Mouse (Mus musculus) thymus, adult 2 months (tissue): ENCODE measurements around the gene Terf2. TPM values are rescaled to one million over a fixed set of nuclear protein-coding genes. Genes with fewer than 3 reads are reported as not detected.
A peak's percentile ranks its signal among the peaks of the same experiment; 100 is the strongest.

Experiments used
- DNase-seq: peaks from one replicate; pipeline ENCODE4 v3.0.0; 2021
- H3K27ac ChIP-seq: fragments of 200-500 bp; 2 replicates; pipeline ENCODE4 v1.5.1; 2012; ENCODE audit warnings: low read length, control low read depth; ENCODE audit not compliant: control insufficient read depth, insufficient read depth
- H3K27me3 ChIP-seq: fragments of 200-500 bp; 2 replicates; pipeline ENCODE4 v1.6.1; 2012; ENCODE audit warnings: mild to moderate bottlenecking, low read length, moderate library complexity, mixed read lengths; ENCODE audit not compliant: control insufficient read depth, insufficient read depth
- H3K36me3 ChIP-seq: fragments of 200-500 bp; 2 replicates; pipeline ENCODE4 v1.6.1; 2012; ENCODE audit warnings: mild to moderate bottlenecking, low read length, moderate library complexity; ENCODE audit not compliant: control insufficient read depth, insufficient read depth
- H3K4me1 ChIP-seq: fragments of 200-500 bp; replicated peaks from 2 replicates; pipeline ENCODE4 v1.6.1; 2012; ENCODE audit warnings: low read length; ENCODE audit not compliant: control insufficient read depth, insufficient read depth
- H3K4me3 ChIP-seq: fragments of 200-500 bp; 2 replicates; pipeline ENCODE4 v1.5.1; 2012; ENCODE audit warnings: mild to moderate bottlenecking, low read length, control low read depth, moderate library complexity; ENCODE audit not compliant: control insufficient read depth, insufficient read depth
- CTCF ChIP-seq: fragments of 200-500 bp; IDR thresholded peaks from 2 replicates; pipeline ENCODE4 v1.5.1; 2012; ENCODE audit warnings: mild to moderate bottlenecking, control low read depth, low read length, moderate library complexity, borderline replicate concordance; ENCODE audit not compliant: control insufficient read depth, poor library complexity, insufficient read depth; ENCODE audit errors: extremely low read depth
- POLR2A ChIP-seq: fragments of 200-500 bp; IDR thresholded peaks from 2 replicates; pipeline ENCODE4 v1.6.1; 2012; ENCODE audit warnings: mild to moderate bottlenecking, low read length, control low read depth, moderate library complexity; ENCODE audit not compliant: control insufficient read depth, poor library complexity, insufficient read depth; ENCODE audit errors: extremely low read depth
- WGBS: fragments of 180-500 bp; shearing (Covaris S2); methylation state at CpG from one replicate; pipeline ENCODE4 v1.1.7; 2018; 5-methylcytosine and 5-hydroxymethylcytosine counted together
- polyA plus RNA-seq: library from polyadenylated mRNA; depleted of rRNA; stranded (reverse); fragments of >200 nt; gene quantifications from 2 replicates; pipeline ENCODE4 v1.2.3, GENCODE M21; 2012

The Terf2 gene
- polyA plus RNA-seq, 1 experiment, result 30.9 TPM

- Histone ChIP-seq H3K4me3 (no peak overlapping the region), H3K36me3 (no peaks in the 10 kb centered on the region), H3K27me3 (no peaks in the 10 kb centered on the region), H3K4me1 (peaks cover 20% of the 10 kb centered on the region), H3K27ac (no peak overlapping the region)
- 88% methylated on average over 9 of the region's 9 CpGs for WGBS
- DNase-seq, result no peak
- no peak for TF ChIP-seq POLR2A
- TF ChIP-seq CTCF, result no peak
These were observed 26.8 kb upstream of the Terf2 start for GRCm38 (mm10) chr8:107123063-107123614.

DNA sequence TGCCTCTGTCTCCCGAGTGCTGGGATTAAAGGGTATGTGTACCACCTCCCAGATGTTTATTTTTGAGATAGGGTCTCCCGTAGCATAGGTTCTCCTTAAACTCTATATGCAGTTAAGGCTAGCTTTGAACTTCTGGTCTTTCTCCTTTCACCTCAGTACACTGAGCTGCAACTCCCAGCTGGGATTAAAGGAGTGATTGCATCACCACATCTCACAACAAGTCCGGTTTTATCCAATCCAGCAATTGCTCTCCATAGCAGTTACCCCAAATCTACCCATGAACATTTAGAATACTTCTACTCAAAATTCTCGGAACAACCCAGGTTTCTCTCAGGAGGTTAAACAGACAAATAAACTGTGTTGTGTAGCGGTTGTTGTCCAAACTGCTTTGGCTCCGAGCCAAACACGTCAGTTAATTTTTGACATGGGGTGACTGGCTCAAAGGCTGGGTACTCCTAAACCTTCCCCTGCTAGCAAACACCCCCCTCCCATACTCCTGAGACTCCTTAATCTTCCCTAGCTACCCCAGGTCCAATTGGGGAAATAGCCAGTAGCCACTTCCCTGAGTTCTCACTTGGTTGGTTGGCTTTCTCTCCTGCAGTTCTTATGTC, 25.4 kb upstream of the Terf2 start:
- Histone ChIP-seq H3K36me3 (no peaks in the 10 kb centered on the region), H3K4me1 (peaks cover 20% of the 10 kb centered on the region), H3K27ac (no peak overlapping the region), H3K27me3 (no peaks in the 10 kb centered on the region), H3K4me3 (no peak overlapping the region)
- DNase-seq, result no peak
- WGBS, result 95% methylated on average over 7 of the region's 7 CpGs
- TF ChIP-seq CTCF (no peak), POLR2A (no peak)

DNA sequence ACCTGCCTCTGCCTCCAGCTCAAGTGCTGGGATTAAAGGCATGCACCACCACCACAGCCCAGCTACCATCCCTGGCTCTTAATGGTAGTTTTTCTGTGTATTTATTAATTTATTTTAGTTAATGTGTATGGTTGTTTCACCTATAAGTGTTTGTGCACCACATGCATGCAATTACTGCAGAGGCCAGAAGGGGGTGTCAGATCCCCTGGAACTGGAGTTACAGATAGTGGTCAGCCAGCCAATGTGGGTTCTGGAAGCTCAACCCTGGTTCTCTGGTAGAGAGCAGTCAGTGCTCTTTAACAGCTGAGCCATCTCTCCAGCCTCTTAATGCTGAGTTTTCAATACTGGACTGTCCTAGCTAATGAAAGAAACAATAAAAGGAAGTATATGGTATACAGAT, 24.5 kb upstream of the Terf2 start:
- no peaks in the 10 kb centered on the region for H3K36me3 ChIP-seq
- no peak for DNase-seq
- TF ChIP-seq POLR2A (no peak), CTCF (no peak)

GRCm38 (mm10) chr8:107119412-107119811, 23.1 kb upstream of the Terf2 start:
- Histone ChIP-seq H3K36me3 (no peaks in the 10 kb centered on the region), H3K27ac (peak overlapping the region; percentile 85), H3K4me1 (peaks cover 22% of the 10 kb centered on the region), H3K4me3 (no peak overlapping the region), H3K27me3 (no peaks in the 10 kb centered on the region)
- no peak for TF ChIP-seq CTCF
- 89% methylated on average over 9 of the region's 9 CpGs for WGBS
- no peak for DNase-seq

More for the DNA sequence above, 24.5 kb upstream of the Terf2 start:
- peaks cover 18% of the 10 kb centered on the region for H3K4me1 ChIP-seq
- H3K27ac ChIP-seq, result no peak overlapping the region
- H3K4me3 ChIP-seq, result no peak overlapping the region
- H3K27me3 ChIP-seq, result no peaks in the 10 kb centered on the region

- TF ChIP-seq POLR2A (no peak), CTCF (no peak)
- DNase-seq, result peak; percentile 49
- WGBS, result 39% methylated on average over 7 of the region's 7 CpGs
- no peaks in the 10 kb centered on the region for H3K36me3 ChIP-seq
- H3K4me3 ChIP-seq, result no peak overlapping the region
- H3K4me1 ChIP-seq, result peaks cover 24% of the 10 kb centered on the region
- no peaks in the 10 kb centered on the region for H3K27me3 ChIP-seq
- peak overlapping the region; percentile 85 for H3K27ac ChIP-seq
These were observed 22.5 kb upstream of the Terf2 start for GRCm38 (mm10) chr8:107118803-107119233.

GRCm38 (mm10) chr8:107117019-107117418, 20.7 kb upstream of the Terf2 start:
- H3K4me1 ChIP-seq, result peaks cover 24% of the 10 kb centered on the region
- no peak overlapping the region for H3K27ac ChIP-seq
- no peaks in the 10 kb centered on the region for H3K36me3 ChIP-seq
- no peak for DNase-seq
- no peaks in the 10 kb centered on the region for H3K27me3 ChIP-seq
- no peak overlapping the region for H3K4me3 ChIP-seq
- TF ChIP-seq CTCF (no peak), POLR2A (no peak)
- 87% methylated on average over 2 of the region's 2 CpGs for WGBS
